Mouse (Mus musculus) olfactory bulb, adult 2 months (tissue): Measurements from ENCODE around the gene Large1.

Experiments
- CTCF ChIP-seq: fragments of 200-500 bp; IDR thresholded peaks from 2 replicates; pipeline ENCODE4 v1.5.1; 2012; ENCODE audit warnings: low read depth, mild to moderate bottlenecking, low read length, moderate library complexity; ENCODE audit not compliant: insufficient read depth
- POLR2A ChIP-seq: fragments of 200-500 bp; IDR thresholded peaks from 2 replicates; pipeline ENCODE4 v1.6.1; 2012; ENCODE audit warnings: mild to moderate bottlenecking, low read depth, low read length, moderate library complexity; ENCODE audit not compliant: insufficient read depth

DNA sequence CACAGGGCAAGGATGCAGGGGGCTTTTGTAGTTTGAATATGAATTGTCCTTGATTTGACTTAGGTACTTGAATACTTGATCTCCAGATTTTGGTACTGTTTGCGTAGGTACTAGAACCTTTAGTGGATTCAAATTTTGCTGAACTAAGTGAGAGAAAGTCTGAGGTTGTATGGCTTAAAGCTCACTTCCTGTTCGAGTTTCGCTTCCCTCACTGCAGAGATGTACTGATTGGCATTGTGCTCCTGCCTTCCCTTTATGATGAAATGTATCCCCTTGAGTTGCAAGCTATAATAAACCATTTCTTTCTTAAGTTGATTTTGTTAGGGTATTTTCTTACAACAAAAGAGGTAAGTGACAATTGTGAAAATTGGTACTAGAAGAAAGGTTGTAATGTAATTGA lies 253.8 kb downstream of the Large1 start:
- TF ChIP-seq CTCF, result no peak
- no peak for TF ChIP-seq POLR2A
